8 mouse cellular contexts compared by ENCODE assay signal in the genomic region with DNA sequence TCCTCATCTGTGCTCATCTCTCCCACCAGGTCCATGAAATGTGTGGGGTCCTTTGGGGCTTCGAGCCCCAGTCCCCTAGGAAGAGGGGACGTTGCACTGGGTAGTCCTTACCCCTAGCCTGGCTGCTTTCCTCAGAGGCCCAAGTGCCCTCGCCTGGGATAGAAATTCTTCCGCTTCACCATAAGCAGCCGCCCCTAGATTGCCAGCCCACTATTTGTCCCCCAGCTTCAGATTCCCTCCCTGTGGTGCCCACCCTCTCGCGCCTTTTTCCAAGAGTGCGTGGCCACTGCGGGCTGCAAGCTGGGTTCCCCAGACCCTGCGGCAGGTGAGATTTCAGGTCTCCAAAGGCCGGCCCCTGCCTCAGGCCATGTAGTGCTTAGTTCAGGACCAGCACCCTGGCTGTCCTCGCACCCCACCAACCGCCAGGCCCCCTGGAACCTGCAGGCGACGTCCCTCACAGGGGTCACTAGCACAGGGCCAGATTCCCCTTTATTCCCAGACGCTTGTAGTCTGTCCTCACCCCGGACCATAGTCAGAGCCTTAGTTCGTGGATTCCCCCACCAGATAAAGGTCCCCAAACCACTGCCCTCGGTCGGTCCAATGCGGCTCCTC. TPM values are rescaled to one million over a fixed set of nuclear protein-coding genes. Genes with fewer than 3 reads are reported as not detected.
A peak's percentile ranks its signal among the peaks of the same experiment; 100 is the strongest.
DNase-seq lines count a peak whose midpoint lies in the region; ATAC-seq and TF ChIP-seq lines count a peak whose summit lies in the region.

No protein-coding gene starts in this region.

- TF ChIP-seq CTCF in cortical plate, adult 2 months (IDR thresholded peaks at IDR 0.05; ENCODE audit: extremely low read depth, insufficient read depth, low read length) = no peak

- H3K4me3 ChIP-seq in cortical plate, adult 2 months (ENCODE audit: insufficient read depth, low read length) = peak overlapping the region; percentile 53
- peak overlapping the region; percentile 63 for H3K4me3 ChIP-seq in heart, embryonic 12.5 days
- H3K4me3 ChIP-seq in limb, embryonic 10.5 days = peak overlapping the region; percentile 69
- H3K4me3 ChIP-seq in neural tube, embryonic 13.5 days = peak overlapping the region; percentile 61

- H3K4me2 ChIP-seq in heart, embryonic 12.5 days = peak overlapping the region; percentile 94
- H3K4me2 ChIP-seq in neural tube, embryonic 13.5 days = peak overlapping the region; percentile 71

- peak overlapping the region; percentile 92 for H3K27ac ChIP-seq in cortical plate, adult 2 months (ENCODE audit: insufficient read depth, low read length)
- no peak overlapping the region for H3K27ac ChIP-seq in heart, embryonic 12.5 days (ENCODE audit: poor library complexity, severe bottlenecking)
- peak overlapping the region; percentile 86 for H3K27ac ChIP-seq in limb, embryonic 10.5 days
- peak overlapping the region; percentile 82 for H3K27ac ChIP-seq in neural tube, embryonic 13.5 days (replicated peaks)

- H3K9ac ChIP-seq in heart, embryonic 12.5 days = peak overlapping the region; percentile 81
- H3K9ac ChIP-seq in neural tube, embryonic 13.5 days = peak overlapping the region; percentile 77

- no peak for TF ChIP-seq POLR2A in cortical plate, adult 2 months (IDR thresholded peaks at IDR 0.05; ENCODE audit: extremely low read depth, insufficient read depth, low read length)

- H3K36me3 ChIP-seq in heart, embryonic 12.5 days = no peaks in the 10 kb centered on the region
- H3K36me3 ChIP-seq in limb, embryonic 10.5 days = no peaks in the 10 kb centered on the region
- no peaks in the 10 kb centered on the region for H3K36me3 ChIP-seq in neural tube, embryonic 13.5 days

- H3K27me3 ChIP-seq in heart, embryonic 12.5 days (replicated peaks) = peaks cover 14% of the 10 kb centered on the region; the same call in 1 of the 2 replicates
- H3K27me3 ChIP-seq in limb, embryonic 10.5 days (ENCODE audit: low read depth, poor library complexity, severe bottlenecking) = peaks cover 5% of the 10 kb centered on the region; the same call in 1 of the 2 replicates
- peaks cover 4% of the 10 kb centered on the region; the same call in 1 of the 2 replicates for H3K27me3 ChIP-seq in neural tube, embryonic 13.5 days

- 2% methylated on average over 21 of the region's 21 CpGs for WGBS in heart, embryonic 12.5 days
- under 1% methylated on average over 21 of the region's 21 CpGs for WGBS in limb, embryonic 10.5 days
- WGBS in neural tube, embryonic 13.5 days = 1% methylated on average over 21 of the region's 21 CpGs

- no peaks in the 10 kb centered on the region for H3K9me3 ChIP-seq in heart, embryonic 12.5 days (replicated peaks)
- no peaks in the 10 kb centered on the region for H3K9me3 ChIP-seq in limb, embryonic 10.5 days (replicated peaks)
- H3K9me3 ChIP-seq in neural tube, embryonic 13.5 days = no peaks in the 10 kb centered on the region

- peak; percentile 27 for ATAC-seq in heart, embryonic 12.5 days (ENCODE audit: insufficient number of reproducible peaks, low FRiP score)
- peak; percentile 23 for ATAC-seq in neural tube, embryonic 13.5 days (ENCODE audit: low read depth)
- ATAC-seq in megakaryocyte-erythroid progenitor cell, adult 5-6 weeks (replicated peaks; ENCODE audit: low FRiP score, low TSS enrichment, poor library complexity, severe bottlenecking) = no peak

- peak; percentile 40 for DNase-seq in ovary, postnatal 36 days (ENCODE audit: low spot score)
- no peak for DNase-seq in ovary, adult 18-20 months (ENCODE audit: low spot score)
- peak; percentile 68 for DNase-seq in limb, embryonic 10.5 days (ENCODE audit: low spot score)
- DNase-seq in testis, postnatal 14 days (ENCODE audit: low spot score) = no peak

- peaks cover 17% of the 10 kb centered on the region for H3K4me1 ChIP-seq in cortical plate, adult 2 months (ENCODE audit: control insufficient read depth, insufficient read depth, low read length)
- H3K4me1 ChIP-seq in heart, embryonic 12.5 days (replicated peaks) = peaks cover 45% of the 10 kb centered on the region
- peaks cover 40% of the 10 kb centered on the region for H3K4me1 ChIP-seq in limb, embryonic 10.5 days
- H3K4me1 ChIP-seq in neural tube, embryonic 13.5 days (replicated peaks) = peaks cover 65% of the 10 kb centered on the region

RNA-seq across cellular contexts. Expression of gene Gprc5b, which starts 0.7 kb away (rescaled TPM):
- polyA plus RNA-seq in cortical plate, adult 2 months (2012; rRNA removed) = 126 and 141 TPM in 2 replicates
- 3.3 and 3.6 TPM in 2 replicates for polyA plus RNA-seq in heart, embryonic 12.5 days (2016; fragmentation: Nextera tagmentation; extraction: Ambion mirVana)
- polyA plus RNA-seq in limb, embryonic 10.5 days (2016; fragmentation: Nextera tagmentation; extraction: Ambion mirVana) = 6.6 and 8.2 TPM in 2 replicates
- 6.9 and 7.0 TPM in 2 replicates for polyA plus RNA-seq in neural tube, embryonic 13.5 days (2015; fragmentation: Nextera tagmentation; extraction: Ambion mirVana)
- total RNA-seq in megakaryocyte-erythroid progenitor cell, adult 5-6 weeks (2014; fragmentation: Nextera tagmentation) = 0.99 and 1.2 TPM in 2 replicates
- 0.23 and 4.2 TPM in 2 replicates for total RNA-seq in megakaryocyte-erythroid progenitor cell, adult 5-6 weeks (2017)

Comparison
In these comparisons a context has a peak if more than half of its experiments do, and no peak if none do; other contexts are left out.
1. DNase-seq: peak in ovary, postnatal 36 days (single experiment) and limb, embryonic 10.5 days (single experiment); none in ovary, adult 18-20 months (single experiment) and testis, postnatal 14 days (single experiment).
2. RNA of gene Gprc5b, which starts 0.7 kb away (polyA plus RNA-seq): 126 to 141 TPM in cortical plate, adult 2 months; 6.6 to 8.2 TPM in limb, embryonic 10.5 days, 6.9 to 7.0 TPM in neural tube, embryonic 13.5 days and 3.3 to 3.6 TPM in heart, embryonic 12.5 days; every median in the first group is over 10 times any median in the second.
3. Peak in every context shown above with its lines, with median percentiles within 50 percentile points of each other: H3K4me3 ChIP-seq.